Mouse (Mus musculus): ENCODE data around the gene Magohb. TPM values are rescaled to one million over a fixed set of nuclear protein-coding genes. Genes with fewer than 3 reads are reported as not detected.

Magohb gene
- 29.7 TPM for polyA plus RNA-seq (2014; fragmentation: Illumina TruSeq; extraction: RNeasy Lipid Tissue Mini Kit (QIAGEN cat#74804); ENCODE audit: low read depth, low replicate concordance)

GRCm38 (mm10) chr6:131292991-131293788 is at the start of gene Magohb:
Gene Magohb, minus strand, starts transcription at chr6:131293244.

GRCm38 (mm10) chr6:131247206-131247605 is 45.8 kb downstream of the Magohb start, which contains the start of gene Klra2:
Gene Klra2, minus strand, starts transcription at chr6:131247362.

Other genes starting within 250 kb of the Magohb start
- gene Klra2, start 45.9 kb downstream of the Magohb start, polyA plus RNA-seq (2014; fragmentation: Illumina TruSeq; extraction: RNeasy Lipid Tissue Mini Kit (QIAGEN cat#74804); ENCODE audit: low read depth, low replicate concordance): 13.9 TPM
- gene Styk1, start 60.4 kb upstream of the Magohb start, polyA plus RNA-seq (2014; fragmentation: Illumina TruSeq; extraction: RNeasy Lipid Tissue Mini Kit (QIAGEN cat#74804); ENCODE audit: low read depth, low replicate concordance): 1.2 TPM
- gene Ybx3, start 95.2 kb upstream of the Magohb start, polyA plus RNA-seq (2014; fragmentation: Illumina TruSeq; extraction: RNeasy Lipid Tissue Mini Kit (QIAGEN cat#74804); ENCODE audit: low read depth, low replicate concordance): 85.4 TPM
- gene 5430401F13Rik, start 193.2 kb upstream of the Magohb start, polyA plus RNA-seq (2014; fragmentation: Illumina TruSeq; extraction: RNeasy Lipid Tissue Mini Kit (QIAGEN cat#74804); ENCODE audit: low read depth, low replicate concordance): not detected
- not detected for gene Gm6619, start 193.2 kb upstream of the Magohb start, polyA plus RNA-seq (2014; fragmentation: Illumina TruSeq; extraction: RNeasy Lipid Tissue Mini Kit (QIAGEN cat#74804); ENCODE audit: low read depth, low replicate concordance)

Data from adrenal gland, adult 10 weeks (tissue).